Mouse (Mus musculus) cerebellum, adult (tissue): Measurements from ENCODE around the gene Map2k3.
A peak's percentile ranks its signal among the peaks of the same experiment; 100 is the strongest.
"Not testable (repeated sequence)": the region's sequence is repeated elsewhere in the genome, so short reads cannot be mapped to it uniquely, and the experiment has no call there.

ENCODE experiments used
- ATAC-seq: cut with Nextera tagmentation; 2 replicates; pipeline ENCODE4 v1.9.2; 2017; ENCODE audit warnings: mild to moderate bottlenecking, moderate library complexity, mixed read lengths; ENCODE audit not compliant: insufficient number of reproducible peaks, low FRiP score, low TSS enrichment

Gene Map2k3

DNA sequence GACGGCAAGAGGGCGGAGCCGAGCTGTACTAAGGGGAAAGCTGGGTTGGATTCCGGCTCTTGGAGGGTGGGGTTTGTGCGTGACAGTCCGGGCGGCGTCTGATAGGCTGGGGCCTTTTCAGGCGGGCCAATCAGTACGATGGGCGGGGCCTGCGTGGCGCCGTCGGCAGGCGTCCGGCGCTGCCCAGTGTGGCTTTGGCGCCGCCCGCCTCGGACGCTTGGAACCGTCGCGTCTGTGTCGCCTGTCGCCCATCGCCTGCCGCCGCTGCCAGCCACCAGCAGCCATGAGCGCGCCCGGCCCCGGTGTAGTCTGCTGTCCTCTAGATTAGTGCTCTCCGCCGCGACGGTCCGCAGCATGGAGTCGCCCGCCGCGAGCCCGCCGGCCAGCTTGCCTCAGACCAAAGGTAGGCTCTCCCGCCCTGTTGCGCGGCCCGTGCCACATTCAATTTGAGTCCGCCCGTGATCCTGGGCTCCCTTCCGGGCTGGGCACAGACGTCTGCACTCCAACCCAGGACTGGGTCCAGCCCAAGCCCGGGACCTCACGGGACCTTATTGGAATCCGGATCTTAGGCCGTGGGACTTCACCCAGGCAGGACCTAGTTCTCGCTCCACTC, at the start of gene Map2k3:
Map2k3 (plus strand) TSS at position 165 of the 613 bp plus-strand sequence.
- peak; percentile 92 for ATAC-seq

DNA sequence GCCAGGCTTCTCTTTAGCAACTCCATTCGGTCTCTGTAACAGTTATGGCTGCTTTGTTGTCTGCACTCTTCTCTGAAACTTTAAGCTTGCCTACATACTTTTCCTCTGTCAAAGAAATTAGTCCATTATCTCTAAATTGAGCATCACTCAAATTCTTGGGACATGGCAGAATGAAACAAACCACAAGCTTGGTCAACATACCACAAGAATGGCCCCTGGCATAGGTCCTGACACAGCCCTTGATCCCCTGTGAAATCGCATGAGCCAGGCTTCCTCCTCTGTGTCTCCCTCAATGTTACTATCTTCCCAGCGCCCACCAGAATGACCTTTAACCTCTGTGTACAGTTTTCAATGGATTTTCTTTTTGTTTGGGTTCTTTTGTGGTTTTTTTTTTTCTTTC, 49.4 kb upstream of the Map2k3 start:
- no peak for ATAC-seq

DNA sequence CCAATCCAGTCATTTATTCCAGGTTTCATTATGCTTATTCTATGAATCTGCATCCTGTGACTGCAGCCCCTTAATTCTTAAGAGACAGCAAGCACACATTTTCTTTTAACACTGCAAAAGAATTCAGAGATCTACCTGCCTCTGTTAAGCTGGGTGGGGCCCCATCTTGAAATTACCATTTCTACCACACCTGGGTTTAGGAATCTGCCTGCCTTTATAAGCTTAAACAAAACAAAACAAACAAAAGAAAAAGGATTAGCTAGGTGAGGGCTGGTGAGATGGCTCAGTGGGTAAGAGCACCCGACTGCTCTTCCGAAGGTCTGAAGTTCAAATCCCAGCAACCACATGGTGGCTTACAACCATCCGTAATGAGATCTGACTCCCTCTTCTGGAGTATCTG, 44.8 kb upstream of the Map2k3 start:
- not testable (repeated sequence) for ATAC-seq

DNA sequence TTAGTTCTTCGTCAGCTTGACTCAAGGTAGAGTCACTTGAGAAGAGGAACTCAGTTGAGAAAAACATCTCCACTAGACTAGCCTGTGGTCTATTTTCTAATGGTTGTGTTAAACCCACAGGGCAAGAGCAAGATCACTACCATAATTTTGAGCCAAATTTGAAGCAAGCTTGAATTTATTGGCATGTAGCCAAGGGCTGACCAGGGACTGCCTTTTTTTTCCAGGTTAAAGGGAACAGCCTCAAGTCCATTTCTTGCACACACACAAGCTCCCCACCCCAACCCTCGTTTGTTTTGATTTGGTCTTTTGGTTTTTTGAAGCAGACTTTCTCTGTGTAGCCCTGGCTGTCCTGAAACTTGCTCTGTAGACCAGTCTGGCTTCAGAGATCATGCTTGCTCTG, 42.0 kb upstream of the Map2k3 start:
- no peak for ATAC-seq

DNA sequence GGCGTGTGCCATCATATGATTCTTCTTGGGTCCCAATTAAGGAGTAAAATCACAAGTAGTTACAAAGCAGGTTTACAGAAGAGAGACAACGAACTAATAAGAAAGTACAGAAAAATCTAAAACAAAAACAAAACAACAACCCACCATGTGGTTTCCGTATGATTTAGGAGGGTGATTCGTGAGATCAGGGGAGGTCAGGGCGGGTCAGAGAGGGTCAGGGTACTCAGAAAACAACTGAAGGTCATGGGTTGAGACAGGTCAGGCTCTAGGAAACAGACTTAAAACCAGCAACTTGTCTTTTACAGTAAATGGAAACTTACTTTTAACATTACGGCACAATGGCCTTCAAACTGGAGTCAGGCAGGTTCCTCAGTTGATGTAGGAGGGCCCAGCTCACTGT, 41.5 kb upstream of the Map2k3 start:
- no peak for ATAC-seq

DNA sequence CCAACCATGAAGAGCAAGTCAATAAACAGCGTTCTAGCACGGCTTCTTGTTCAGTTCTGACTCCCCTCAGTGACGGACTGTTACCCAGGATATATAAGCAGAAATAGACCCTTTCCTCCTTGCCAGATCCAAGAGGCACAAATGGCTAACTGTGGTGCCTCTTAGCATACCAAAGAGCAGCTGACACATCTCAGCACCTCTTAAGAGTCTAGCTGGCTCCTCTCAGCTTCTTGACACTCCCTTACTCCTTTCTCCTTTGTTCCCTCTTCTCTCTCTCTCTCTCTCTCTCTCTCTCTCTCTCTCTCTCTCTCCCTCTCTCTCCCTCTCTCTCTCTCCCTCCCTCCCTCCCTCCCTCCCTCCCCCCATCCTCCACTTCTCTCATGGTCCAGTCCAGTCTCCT, 41.1 kb upstream of the Map2k3 start:
- no peak for ATAC-seq

DNA sequence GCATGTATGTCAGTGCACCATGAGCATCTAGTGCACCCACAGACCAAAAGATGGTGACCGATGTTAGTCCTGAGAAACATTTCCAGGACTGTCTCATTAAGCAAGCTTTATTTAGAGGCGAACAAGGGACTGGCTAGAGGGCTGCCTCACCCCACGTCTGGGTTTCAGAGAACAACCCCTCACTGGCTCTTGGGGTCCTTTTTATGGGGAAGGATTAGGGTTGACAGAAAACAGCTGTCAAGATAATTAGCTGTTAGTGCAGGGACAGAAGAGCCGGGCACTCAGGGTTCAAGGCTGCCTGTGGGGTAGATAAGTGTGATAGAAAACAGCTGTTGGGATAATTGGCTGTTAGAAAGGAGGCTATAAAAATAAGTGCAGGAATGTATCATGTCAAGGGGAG, 35.9 kb upstream of the Map2k3 start:
- no peak for ATAC-seq

DNA sequence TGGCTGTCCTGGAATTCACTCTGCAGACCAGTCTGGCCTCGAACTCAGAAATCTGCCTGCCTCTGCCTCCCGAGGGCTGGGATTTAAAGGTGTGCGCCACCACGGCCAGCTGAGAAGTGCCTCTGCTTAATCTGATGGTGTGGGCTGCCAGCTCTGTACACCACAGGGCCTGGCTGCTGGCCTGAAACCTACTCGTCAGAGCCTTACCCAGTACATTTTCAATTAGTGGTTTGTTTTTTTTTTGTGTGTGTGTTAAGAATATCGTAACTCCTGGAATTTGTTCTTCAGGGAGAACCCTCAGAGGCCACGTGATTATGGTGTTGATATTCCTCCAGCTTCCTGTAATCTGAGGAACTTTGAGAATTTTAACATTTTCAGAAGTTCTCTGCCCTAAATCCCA, 29.8 kb upstream of the Map2k3 start:
- ATAC-seq: no peak

DNA sequence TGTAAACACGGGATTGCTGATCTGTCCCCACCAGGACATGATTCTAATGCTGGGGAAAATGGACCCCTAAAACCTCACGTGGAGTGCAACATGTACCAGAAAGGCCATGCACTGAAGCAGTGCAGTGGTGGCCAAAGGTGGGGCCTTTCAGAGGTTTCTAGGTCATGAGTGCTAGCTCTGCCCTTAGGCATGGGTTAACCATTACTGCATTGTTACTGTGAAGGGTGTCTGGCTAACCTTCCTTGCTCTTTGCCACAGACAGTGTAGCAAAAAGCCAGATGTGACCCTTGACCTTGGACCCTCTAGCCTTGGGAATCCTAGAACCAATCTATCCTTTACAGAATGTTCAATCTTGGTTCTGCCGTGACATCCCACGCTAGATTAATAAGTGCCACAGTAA, 29.3 kb upstream of the Map2k3 start:
- ATAC-seq: no peak

DNA sequence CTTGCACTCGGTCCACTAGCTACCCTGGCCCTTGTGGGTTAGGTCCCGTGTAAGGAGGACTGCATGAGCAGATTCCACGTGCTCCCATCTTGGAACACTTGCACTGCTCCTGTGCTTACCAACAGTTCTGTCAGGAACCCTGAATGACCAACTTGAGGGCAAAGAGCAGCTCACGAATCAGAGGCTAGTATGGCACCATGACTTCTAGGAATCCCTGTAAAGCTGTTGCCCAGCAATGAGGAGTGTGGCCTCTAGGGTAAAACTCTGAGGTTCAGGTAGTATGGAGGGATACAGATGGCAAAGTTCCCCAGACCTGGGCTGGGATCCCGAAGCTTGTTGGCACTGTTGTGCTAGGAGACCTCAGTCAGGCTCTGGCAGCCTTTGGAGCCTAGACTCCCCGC, 28.2 kb upstream of the Map2k3 start:
- no peak for ATAC-seq

DNA sequence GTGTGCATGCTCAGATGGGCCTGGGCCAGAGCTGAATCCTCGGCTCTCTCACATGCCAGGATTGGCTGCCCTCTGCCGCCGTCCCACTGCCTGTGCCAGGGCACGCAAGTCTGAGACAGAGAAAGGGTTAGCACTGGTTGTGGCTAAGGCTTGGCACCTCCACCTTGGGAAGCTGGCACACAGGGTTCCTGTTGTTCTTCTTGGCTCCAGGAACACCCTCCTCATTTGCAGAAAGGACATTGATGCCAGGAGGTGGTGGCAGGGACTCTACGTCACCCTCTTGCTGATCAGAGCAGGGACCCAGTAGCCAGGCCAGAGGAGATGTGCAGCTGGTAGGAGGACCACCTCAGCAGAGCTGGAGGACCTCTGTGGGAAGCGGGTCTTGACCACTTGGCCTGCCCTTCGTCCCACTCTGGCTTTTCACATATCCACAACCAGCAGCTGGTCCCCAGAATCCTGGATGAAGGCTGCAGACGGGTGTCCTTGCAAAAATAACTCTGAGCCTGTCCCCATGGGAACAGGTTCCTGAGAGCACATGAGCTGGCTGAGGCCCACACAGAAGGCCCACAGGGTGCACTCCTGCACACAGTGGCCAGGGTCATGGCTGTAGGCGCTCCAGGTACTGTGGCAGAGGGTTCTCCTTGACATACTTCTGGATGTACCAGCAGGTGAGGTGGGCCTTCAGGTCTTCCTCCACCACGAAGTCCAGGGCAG, 26.3 kb upstream of the Map2k3 start:
- 0 out of 2 replicates have a peak, but pooled peaks have one; percentile 23 for ATAC-seq

DNA sequence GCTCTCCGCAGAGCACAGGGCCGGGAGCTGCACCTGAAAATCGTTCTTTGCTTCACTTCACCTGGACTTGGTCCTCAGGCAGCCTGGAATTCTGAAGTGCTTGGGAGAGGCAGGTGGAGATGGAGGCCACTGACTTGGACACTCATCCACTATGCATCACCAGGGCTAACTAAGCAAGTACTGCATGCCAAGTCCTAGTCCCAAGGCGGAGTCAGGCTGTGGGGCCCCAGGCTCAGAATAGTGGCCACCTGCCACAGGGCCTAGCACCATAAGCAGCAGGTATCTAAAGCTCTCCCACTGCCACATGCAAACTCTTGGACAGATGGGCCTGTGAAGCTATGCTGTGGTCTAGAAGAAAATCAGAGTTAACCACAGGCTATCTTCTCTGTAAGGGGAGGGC, 25.4 kb upstream of the Map2k3 start:
- ATAC-seq: no peak

DNA sequence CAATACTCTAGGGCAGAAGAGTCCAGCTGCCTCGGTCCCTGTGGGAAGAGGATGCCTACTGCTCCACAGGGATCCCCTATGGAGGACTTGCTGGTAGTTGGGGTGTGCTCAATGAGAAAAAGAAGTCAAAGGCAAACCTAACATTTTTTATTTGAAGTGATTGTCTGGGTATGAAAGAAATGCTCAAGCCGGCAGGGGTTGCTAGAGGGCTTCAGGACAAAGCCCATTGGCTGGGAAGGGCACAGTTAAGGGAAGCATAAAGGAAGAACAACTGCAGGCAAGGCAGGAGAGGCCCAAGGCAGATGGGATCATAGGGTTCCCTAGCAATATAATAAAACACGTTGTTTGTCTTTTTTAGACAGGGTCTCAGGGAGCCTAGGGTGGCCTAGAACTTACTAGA, 23.8 kb upstream of the Map2k3 start:
- no peak for ATAC-seq

DNA sequence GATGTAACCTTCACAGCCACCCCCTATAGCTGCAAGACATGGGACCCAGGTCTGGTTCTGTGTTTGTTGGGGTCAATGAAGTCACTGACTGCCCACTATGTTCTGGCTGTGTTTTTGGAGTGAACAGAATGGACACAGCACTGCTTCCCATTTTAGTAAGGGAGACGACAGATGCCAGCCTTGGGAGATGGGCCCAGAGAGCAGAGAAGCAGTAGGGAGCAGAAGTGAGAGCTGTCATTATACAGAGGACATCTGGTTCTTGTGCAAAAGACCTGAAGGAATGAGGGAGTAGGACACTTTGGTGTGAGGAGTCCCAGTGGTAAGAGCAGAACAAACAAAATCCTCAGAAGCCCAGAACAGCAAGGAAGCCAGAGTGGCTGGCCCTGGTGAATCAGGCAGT, 22.2 kb upstream of the Map2k3 start:
- ATAC-seq: no peak

DNA sequence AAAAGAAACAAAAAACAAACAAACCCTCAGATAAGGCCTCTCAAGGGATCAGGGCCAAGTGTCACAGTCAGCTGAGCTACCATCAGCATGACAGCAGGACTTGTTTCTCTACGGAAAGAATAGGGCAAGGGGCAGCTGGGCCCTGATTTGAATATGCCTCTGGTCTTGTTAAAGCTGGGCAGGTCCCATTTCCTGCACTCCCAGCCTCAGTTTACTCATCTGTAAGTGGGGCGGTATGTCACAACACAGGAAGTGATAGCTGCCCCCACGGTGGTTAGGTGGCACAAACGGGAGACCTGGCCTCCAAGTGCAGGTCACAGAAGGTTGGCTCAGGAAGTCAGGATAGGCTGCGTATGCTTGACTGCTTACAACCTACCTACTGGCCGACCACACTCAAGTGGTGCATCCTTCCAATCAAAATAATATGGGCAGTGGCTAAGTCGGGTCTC, 19.3 kb upstream of the Map2k3 start:
- ATAC-seq: no peak

DNA sequence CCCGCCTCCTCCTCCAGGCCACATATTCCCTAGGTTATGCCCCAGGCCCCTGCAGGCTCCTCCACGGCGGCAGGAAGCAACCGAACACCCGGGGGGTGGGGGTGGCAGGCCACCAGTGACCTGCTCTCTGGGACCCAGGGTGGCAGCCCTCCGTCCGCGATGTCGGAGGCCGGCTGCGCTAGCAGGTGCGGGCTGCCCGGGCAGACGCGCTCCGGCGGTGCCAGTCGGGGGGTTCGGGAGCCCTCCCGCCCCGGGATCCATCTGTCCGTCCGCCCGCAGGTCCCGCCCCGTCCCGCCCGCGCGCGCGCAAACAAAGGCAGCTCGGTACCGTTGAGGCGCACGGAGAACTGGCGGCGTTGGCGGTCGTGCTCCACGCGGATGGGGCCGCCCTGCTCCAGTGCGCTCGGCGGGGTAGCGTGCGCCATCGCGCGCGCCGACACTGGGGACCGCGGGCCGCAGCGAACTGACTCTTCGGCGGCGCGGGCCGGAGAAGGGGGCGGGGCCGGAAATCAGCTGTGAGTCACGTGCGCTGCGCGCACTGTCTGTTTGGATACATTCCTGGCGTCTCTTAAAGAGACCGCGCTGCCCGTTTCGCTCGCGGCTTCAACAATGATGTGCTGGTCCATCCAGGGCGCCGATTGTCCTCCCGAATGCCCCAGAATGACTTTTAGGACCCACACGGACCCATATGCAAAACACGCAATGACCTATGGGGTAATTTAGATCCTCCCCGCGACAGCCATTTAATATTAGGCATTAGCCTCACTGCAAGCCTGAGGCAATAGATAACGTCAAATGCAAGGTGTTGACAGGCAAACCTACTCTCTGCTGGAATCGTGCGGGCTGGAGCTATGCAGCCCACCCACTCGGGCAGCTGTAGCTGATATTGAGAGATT, 18.3 kb upstream of the Map2k3 start:
- peak; percentile 68; the same call in 1 of the 2 replicates for ATAC-seq

DNA sequence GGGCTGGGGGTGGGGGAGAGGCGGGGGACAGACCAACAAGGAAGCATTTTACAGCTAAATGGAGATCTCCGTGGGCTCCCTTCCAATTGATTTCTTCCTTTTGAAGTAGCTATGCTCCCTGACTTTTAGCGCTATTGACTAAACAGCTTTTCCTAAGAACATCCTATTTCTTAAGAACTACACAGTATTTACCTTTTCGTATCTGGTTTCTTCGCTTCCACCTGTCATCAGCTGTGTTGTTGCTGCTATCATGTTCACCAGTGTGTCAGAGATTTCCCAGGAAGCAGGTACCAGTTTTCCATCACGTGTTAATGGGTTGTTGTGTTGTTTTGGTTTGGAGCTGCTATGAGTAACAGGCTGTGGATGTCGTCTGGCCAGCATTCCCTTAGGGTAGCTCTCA, 17.3 kb upstream of the Map2k3 start, which contains the start of gene Natd1:
Natd1 (minus strand) TSS at position 260 of the 400 bp plus-strand sequence.
- ATAC-seq: no peak

DNA sequence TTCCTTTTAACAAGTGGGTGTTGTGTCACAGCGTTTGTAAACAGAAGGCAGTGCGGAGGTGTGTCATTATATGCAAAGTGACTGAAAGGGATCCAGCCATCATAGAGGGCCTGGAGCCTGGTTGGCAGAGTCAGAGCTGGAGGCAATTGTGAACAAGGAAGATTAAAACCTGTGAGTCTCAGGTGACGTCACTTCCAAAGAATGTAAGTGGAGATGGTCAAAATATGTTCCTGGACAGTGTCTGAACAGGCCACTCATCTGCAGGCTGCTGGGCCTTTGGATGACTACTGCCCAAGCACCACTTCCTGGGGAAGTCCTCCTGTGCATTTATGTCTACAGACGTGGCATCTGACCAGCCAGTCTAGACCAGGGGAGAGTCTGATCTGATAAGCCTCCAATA, 16.6 kb upstream of the Map2k3 start:
- no peak for ATAC-seq

DNA sequence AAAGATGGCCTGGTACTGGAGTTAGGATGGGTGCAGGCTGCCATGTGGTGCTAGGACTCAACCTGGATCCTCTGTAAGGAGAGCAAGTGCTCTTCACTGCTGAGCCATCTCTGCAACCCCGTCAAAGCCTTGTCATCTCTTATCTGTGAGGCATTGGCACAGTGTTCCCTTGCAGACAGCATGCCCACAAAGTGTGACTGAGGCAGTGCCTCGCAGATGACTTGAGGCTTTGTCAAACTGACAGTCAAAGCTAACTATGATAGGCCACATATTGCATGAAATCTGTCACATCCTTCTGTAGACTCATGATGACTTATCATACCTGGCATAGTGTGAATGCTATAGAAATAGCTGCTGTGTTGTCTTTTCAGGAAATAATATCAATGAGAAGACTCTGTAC, 11.8 kb upstream of the Map2k3 start:
- no peak for ATAC-seq

DNA sequence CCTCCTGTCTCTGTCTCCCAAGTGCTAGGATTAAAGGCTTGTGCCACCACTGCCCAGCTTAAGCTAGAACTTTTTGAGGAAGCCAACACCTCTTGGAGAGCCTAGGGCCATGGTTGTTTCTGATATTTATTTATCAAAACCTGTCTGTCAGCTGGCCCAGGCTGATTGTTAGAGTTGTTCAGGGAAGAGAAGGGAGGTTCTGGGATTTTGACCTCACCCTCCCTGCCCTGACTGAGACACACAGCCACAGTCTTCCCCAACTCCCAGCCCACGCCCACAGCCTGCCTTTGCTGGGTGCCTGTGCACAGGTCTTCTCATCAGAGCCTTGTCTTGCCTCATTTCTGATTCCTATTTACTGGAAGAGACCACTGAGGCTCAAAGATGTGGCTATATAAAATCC, 9.6 kb upstream of the Map2k3 start:
- ATAC-seq: no peak

DNA sequence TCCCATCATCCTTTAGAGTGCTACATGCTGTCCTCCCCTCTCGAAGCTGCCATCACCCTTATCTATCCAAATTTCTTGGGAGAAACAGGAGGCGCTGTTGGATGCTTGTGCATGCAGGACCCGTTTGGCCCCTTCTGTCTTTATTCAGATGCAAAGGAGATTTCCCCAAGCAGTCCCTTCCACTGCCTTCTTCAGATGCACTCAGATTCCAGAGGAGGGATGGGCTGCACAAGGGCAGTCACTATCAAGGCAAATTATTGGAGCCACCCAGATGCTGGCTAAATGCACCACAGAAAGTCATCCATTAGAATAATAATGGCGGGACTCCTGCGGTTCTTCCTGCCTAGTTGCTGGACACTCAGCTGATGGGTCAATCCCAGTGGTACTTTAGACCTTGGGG, 8.9 kb upstream of the Map2k3 start:
- no peak for ATAC-seq
